Mouse (Mus musculus): ENCODE data around the gene Olfr410. TPM values are rescaled to one million over a fixed set of nuclear protein-coding genes. Genes with fewer than 3 reads are reported as not detected.

Gene Olfr410
- polyA plus RNA-seq (2014; fragmentation: Illumina TruSeq; extraction: RNeasy Lipid Tissue Mini Kit (QIAGEN cat#74804); ENCODE audit: low read depth, low replicate concordance), result not detected

GRCm38 (mm10) chr11:74337931-74338330, at the start of gene Olfr410:
TSS of gene Olfr410 (minus strand) at chr11:74338031.

GRCm38 (mm10) chr11:74361769-74362168, 23.9 kb upstream of the Olfr410 start, which contains the start of gene Olfr412:
TSS of gene Olfr412 (plus strand) at chr11:74362069.

GRCm38 (mm10) chr11:74352550-74352949, 14.7 kb upstream of the Olfr410 start, which contains the start of gene Olfr411:
TSS of gene Olfr411 (minus strand) at chr11:74352650.

GRCm38 (mm10) chr11:74283436-74283835, 54.4 kb downstream of the Olfr410 start, which contains the start of gene Olfr59:
TSS of gene Olfr59 (plus strand) at chr11:74283736.

Other genes with a start within 250 kb of the Olfr410 start
- not detected for gene Olfr401, start 224.3 kb downstream of the Olfr410 start, polyA plus RNA-seq (2014; fragmentation: Illumina TruSeq; extraction: RNeasy Lipid Tissue Mini Kit (QIAGEN cat#74804); ENCODE audit: low read depth, low replicate concordance)
- not detected for gene Olfr402, start 184.5 kb downstream of the Olfr410 start, polyA plus RNA-seq (2014; fragmentation: Illumina TruSeq; extraction: RNeasy Lipid Tissue Mini Kit (QIAGEN cat#74804); ENCODE audit: low read depth, low replicate concordance)
- gene Olfr403, start 151.8 kb downstream of the Olfr410 start, polyA plus RNA-seq (2014; fragmentation: Illumina TruSeq; extraction: RNeasy Lipid Tissue Mini Kit (QIAGEN cat#74804); ENCODE audit: low read depth, low replicate concordance), result not detected
- gene Olfr43, start 126.7 kb downstream of the Olfr410 start, polyA plus RNA-seq (2014; fragmentation: Illumina TruSeq; extraction: RNeasy Lipid Tissue Mini Kit (QIAGEN cat#74804); ENCODE audit: low read depth, low replicate concordance), result not detected
- gene Olfr406, start 78.2 kb downstream of the Olfr410 start, polyA plus RNA-seq (2014; fragmentation: Illumina TruSeq; extraction: RNeasy Lipid Tissue Mini Kit (QIAGEN cat#74804); ENCODE audit: low read depth, low replicate concordance), result not detected
- gene Olfr59, start 54.3 kb downstream of the Olfr410 start, polyA plus RNA-seq (2014; fragmentation: Illumina TruSeq; extraction: RNeasy Lipid Tissue Mini Kit (QIAGEN cat#74804); ENCODE audit: low read depth, low replicate concordance), result not detected
- gene Olfr411, start 14.6 kb upstream of the Olfr410 start, polyA plus RNA-seq (2014; fragmentation: Illumina TruSeq; extraction: RNeasy Lipid Tissue Mini Kit (QIAGEN cat#74804); ENCODE audit: low read depth, low replicate concordance), result not detected
- gene Olfr412, start 24.0 kb upstream of the Olfr410 start, polyA plus RNA-seq (2014; fragmentation: Illumina TruSeq; extraction: RNeasy Lipid Tissue Mini Kit (QIAGEN cat#74804); ENCODE audit: low read depth, low replicate concordance), result not detected

Data from heart, adult 10 weeks (tissue).